Mouse (Mus musculus) neural tube, embryonic 11.5 days (tissue): ENCODE results near the gene Olfr418. TPM values are rescaled to one million over a fixed set of nuclear protein-coding genes. Genes with fewer than 3 reads are reported as not detected.

Source experiments
- ATAC-seq: fragments of 200-750 bp; cut with Nextera tagmentation; 2 replicates; pipeline ENCODE4 v1.8.0; 2017; ENCODE audit warnings: moderate number of reproducible peaks, mild to moderate bottlenecking, moderate TSS enrichment, moderate library complexity; ENCODE audit not compliant: insufficient read depth, low FRiP score, low TSS enrichment
- DNase-seq: peaks from one replicate; pipeline ENCODE4 v3.0.0-alpha.2; 2015; ENCODE audit warnings: low spot score
- H3K27ac ChIP-seq: fragments of 300-500 bp; sonication (generic); 2 replicates; pipeline ENCODE4 v1.5.1; 2014; ENCODE audit warnings: low read depth, mild to moderate bottlenecking, low read length
- H3K27me3 ChIP-seq: fragments of 300-500 bp; sonication (generic); 2 replicates; pipeline ENCODE4 v1.6.1; 2014; ENCODE audit warnings: mild to moderate bottlenecking, low read length, mixed read lengths; ENCODE audit not compliant: control insufficient read depth, insufficient read depth
- H3K36me3 ChIP-seq: fragments of 300-500 bp; sonication (generic); 2 replicates; pipeline ENCODE4 v1.6.1; 2014; ENCODE audit warnings: mild to moderate bottlenecking, low read length, moderate library complexity, mixed read lengths; ENCODE audit not compliant: control insufficient read depth, insufficient read depth
- H3K4me1 ChIP-seq: fragments of 300-500 bp; sonication (generic); 2 replicates; pipeline ENCODE4 v1.6.1; 2014; ENCODE audit warnings: low read length, mixed read lengths; ENCODE audit not compliant: control insufficient read depth, insufficient read depth
- H3K4me2 ChIP-seq: fragments of 300-500 bp; sonication (generic); 2 replicates; pipeline ENCODE4 v1.6.1; 2014; ENCODE audit warnings: low read depth, mild to moderate bottlenecking, moderate library complexity
- H3K4me3 ChIP-seq: fragments of 300-500 bp; sonication (generic); 2 replicates; pipeline ENCODE4 v1.5.1; 2014; ENCODE audit warnings: low read depth, low read length
- H3K9ac ChIP-seq: fragments of 300-500 bp; sonication (generic); 2 replicates; pipeline ENCODE4 v1.6.1; 2014; ENCODE audit warnings: mild to moderate bottlenecking, low read length
- H3K9me3 ChIP-seq: fragments of 300-500 bp; sonication (generic); 2 replicates; pipeline ENCODE4 v1.6.1; 2016; ENCODE audit warnings: low read length; ENCODE audit not compliant: control insufficient read depth
- WGBS: fragments of 180-500 bp; shearing (Covaris S2); extraction: QIAGEN DNeasy Blood & Tissue Kit; methylation state at CpG from one replicate; pipeline ENCODE4 v1.1.7; 2014; 5-methylcytosine and 5-hydroxymethylcytosine counted together
- polyA plus RNA-seq: library from polyadenylated mRNA; unstranded; fragments of >200 nt; fragmentation: Nextera tagmentation; extraction: Ambion mirVana; gene quantifications from 2 replicates; pipeline ENCODE4 v1.2.1, GENCODE M21; 2014

Gene Olfr418
- polyA plus RNA-seq, 1 experiment from 2014 or later = not detected

DNA sequence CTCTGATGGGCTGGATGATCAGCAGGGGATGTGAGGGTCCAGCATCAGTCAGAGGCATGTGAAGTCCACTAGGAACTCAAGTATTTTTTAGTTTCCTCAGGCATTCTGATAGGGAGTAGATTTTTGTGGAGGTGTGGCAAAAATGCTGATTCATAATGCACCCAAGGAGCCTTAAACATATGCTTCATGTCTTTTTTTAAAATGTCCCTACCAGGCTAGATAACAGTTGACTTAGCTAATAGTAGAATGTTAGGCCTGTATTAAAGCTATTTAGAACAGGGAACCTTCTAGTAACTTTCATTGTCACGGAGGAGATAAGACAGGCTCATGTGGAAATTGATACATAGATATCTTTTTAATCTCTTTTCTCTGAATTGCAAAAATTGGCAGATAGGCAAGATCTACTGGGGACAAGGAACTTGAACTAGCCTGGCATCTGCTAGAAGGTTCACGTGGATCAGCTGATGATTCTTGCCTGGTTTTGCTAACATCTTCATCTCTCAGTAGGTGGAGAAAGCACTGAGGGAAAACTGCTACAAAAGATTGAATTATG lies 52.2 kb downstream of the Olfr418 start:
- Histone ChIP-seq H3K27me3 (no peaks in the 10 kb centered on the region), H3K4me2 (no peak overlapping the region), H3K36me3 (no peaks in the 10 kb centered on the region), H3K9me3 (no peaks in the 10 kb centered on the region), H3K4me1 (no peaks in the 10 kb centered on the region), H3K9ac (no peak overlapping the region), H3K4me3 (no peak overlapping the region), H3K27ac (no peak overlapping the region)
- ATAC-seq (no peak), DNase-seq (no peak)
- 89% methylated on average over 2 of the region's 2 CpGs for WGBS

DNA sequence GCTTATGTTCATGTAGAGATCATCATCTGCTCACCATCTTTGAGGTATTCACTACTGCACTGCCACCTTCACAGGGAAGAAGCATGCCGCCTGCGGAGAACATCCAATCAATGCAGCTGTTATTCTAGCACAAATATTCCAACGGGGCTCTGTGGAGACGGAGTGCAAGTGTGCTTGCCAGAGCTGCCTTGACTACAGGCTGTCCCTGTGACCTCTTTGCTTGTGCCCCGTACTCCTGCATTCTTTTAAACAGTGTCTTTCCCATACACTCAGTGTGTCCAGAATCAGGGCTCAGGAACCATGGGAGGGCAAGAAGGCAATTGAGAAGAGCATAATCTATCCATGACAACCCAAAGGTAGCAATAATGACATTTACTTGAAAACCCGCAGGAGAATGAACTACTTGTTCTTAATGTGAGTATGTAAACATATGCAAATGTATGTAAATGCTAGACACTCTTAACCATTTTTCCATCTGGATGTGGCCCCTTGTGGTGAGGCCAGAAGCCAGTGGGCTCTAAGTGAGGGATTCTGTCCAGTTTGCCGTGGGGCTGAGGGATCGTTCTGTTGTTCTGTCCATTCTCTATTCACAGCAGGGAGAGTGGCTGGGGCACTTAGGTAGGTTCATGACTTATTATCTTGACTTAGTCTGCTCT lies 55.9 kb downstream of the Olfr418 start:
- DNase-seq (no peak), ATAC-seq (no peak)
- H3K9ac ChIP-seq = no peak overlapping the region
- 59% methylated on average over 8 of the region's 8 CpGs for WGBS
- no peaks in the 10 kb centered on the region for H3K36me3 ChIP-seq
- H3K9me3 ChIP-seq = no peaks in the 10 kb centered on the region
- H3K4me1 ChIP-seq = no peaks in the 10 kb centered on the region
- H3K27me3 ChIP-seq = no peaks in the 10 kb centered on the region
- no peak overlapping the region for H3K4me2 ChIP-seq
- no peak overlapping the region for H3K4me3 ChIP-seq
- H3K27ac ChIP-seq = no peak overlapping the region

DNA sequence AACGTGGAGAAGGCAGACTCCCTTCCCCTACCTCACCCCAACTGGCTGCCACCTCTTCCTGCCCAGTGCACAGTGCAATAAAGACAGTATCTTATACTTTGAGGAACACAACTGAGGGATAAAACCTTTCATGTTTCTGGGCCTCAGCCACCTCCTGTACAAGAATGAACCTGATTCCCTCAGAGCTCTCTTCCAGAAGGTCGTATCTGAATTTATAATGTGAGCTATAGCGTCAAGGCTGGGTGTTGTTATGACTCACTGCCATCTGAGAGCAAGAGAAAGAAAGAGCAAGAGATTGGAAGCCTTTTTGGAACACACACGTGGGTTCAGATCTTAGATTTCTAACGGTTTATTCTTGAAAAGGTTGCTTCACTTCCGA lies 56.4 kb downstream of the Olfr418 start:
- no peak overlapping the region for H3K4me2 ChIP-seq
- H3K27me3 ChIP-seq = no peaks in the 10 kb centered on the region
- no peak for DNase-seq
- H3K4me1 ChIP-seq = no peaks in the 10 kb centered on the region
- no peaks in the 10 kb centered on the region for H3K36me3 ChIP-seq
- H3K27ac ChIP-seq = no peak overlapping the region
- H3K9me3 ChIP-seq = no peaks in the 10 kb centered on the region
- ATAC-seq = no peak; the same call in 1 of the 2 replicates
- 73% methylated on average over 6 of the region's 6 CpGs for WGBS
- no peak overlapping the region for H3K4me3 ChIP-seq
- H3K9ac ChIP-seq = no peak overlapping the region

Other genes starting within 250 kb of the Olfr418 start
- not detected in 2 replicates for gene Olfr1408, start 128.6 kb upstream of the Olfr418 start, polyA plus RNA-seq
- not detected in 2 replicates for gene Olfr1406, start 75.4 kb upstream of the Olfr418 start, polyA plus RNA-seq
- not detected in 2 replicates for gene Olfr218, start 68.2 kb upstream of the Olfr418 start, polyA plus RNA-seq
- gene Olfr1404, start 53.6 kb upstream of the Olfr418 start, polyA plus RNA-seq = not detected in 2 replicates
- not detected in 2 replicates for gene Fcer1a, start 38.8 kb upstream of the Olfr418 start, polyA plus RNA-seq
- gene Mptx2, start 11.8 kb downstream of the Olfr418 start, polyA plus RNA-seq = not detected in 2 replicates
- gene Ackr1, start 67.7 kb downstream of the Olfr418 start, polyA plus RNA-seq = 6.1 and 7.4 TPM in 2 replicates
- 2.2 and 3.5 TPM in 2 replicates for gene Aim2, start 84.9 kb downstream of the Olfr418 start, polyA plus RNA-seq
- 40.1 and 42.4 TPM in 2 replicates for gene Cadm3, start 101.7 kb downstream of the Olfr418 start, polyA plus RNA-seq
- not detected in 2 replicates for gene Ifi206, start 225.0 kb downstream of the Olfr418 start, polyA plus RNA-seq